Mouse (Mus musculus) mesoderm, embryonic 11.5 days (tissue): ENCODE measurements around the gene Gcc2.
A peak's percentile ranks its signal among the peaks of the same experiment; 100 is the strongest.
"Not testable (repeated sequence)": the region's sequence is repeated elsewhere in the genome, so short reads cannot be mapped to it uniquely, and the experiment has no call there.

Experiments
- DNase-seq: peaks from one replicate; pipeline ENCODE4 v3.0.0-alpha.2; 2012; ENCODE audit warnings: low read depth, low spot score

Gene Gcc2

DNA sequence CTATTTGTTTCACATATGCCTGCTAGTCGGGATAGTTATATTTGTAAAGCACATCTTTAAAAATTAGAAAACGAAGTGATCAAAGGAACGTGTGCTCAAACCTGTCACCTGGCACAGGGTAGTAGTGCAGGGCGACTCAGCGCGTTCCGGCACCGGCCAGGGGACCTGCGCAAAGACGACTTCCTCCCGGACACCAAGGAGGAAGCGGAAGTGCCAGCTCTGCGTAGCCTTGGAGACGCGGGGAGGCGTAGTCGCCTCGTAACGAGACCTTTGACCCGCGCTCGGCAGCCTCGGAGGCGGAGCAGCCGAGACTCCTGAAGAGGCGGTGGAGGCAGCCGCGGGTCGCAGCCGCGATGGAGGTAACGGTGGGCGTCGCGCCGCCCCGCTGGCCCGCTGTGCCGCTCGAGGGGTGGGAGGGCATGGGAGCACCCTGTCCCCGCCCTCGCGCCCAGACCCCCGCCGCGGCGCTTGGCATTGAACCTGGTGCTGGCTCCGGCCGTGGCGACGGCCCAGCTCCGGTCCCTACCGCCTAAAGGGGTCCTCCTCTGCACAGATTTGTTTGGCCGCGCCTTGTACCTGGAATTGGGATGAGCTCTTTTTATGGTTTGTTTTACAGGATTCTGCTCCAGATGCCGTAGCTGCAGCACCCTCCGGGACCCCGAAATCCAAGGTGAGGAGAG lies at the start of gene Gcc2:
Gene Gcc2, plus strand, starts transcription at position 285 of the 680 bp plus-strand sequence.
- peak; percentile 96 for DNase-seq

DNA sequence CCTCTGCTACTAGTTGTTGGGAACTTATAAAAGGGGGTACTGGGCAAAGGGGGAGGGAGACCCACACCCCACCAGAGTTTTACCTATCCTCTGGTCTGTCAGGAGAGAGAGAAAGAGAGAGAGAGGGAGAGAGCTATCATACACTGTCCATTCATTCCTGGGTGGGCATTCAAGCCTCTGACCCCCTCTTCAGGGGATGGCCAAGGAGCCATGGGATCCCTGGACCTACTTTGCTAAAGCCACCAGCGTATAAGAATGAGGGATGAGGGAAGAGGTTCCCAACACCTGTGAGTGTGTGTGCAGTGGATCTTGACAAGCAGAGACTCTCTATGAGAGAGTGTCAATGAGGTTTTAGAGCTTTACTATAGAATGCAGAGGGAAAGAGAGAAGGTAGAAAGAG lies 49.3 kb upstream of the Gcc2 start:
- DNase-seq, result no peak

DNA sequence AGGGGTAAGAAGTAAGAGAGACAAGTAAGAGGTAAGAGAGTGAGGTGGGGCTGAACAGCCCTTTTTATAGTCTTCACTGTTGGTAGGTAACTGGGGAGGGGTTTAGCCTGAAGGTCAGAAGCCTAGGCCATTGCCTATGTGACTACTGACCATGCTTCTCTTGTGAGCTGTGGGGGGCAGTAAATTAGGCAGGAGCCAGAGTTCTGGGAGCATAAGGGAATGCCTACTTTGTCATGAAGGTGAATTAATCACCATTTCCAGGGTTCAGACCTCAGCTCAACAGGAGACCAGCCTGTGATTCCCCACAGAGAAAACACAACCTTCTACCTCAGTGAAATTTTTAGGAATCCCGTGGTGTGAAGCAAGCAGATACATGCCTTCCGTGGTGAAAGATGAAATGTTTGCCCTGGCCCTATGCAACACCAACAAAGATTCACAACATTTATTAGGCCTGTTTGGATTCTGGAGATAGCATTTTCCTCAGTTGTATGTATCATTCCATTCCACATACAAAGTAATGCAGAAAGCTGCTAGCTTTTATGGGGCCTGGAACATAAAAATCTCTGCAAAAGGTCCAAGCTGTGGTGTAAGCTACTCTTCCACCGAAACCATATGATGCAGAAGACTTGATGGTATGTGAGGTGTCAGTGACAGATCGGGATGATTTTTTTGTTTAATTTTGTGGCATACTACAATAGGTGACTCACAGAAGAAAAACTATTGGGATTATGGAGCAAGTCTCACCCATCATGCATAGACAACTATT lies 48.5 kb upstream of the Gcc2 start:
- no peak for DNase-seq

DNA sequence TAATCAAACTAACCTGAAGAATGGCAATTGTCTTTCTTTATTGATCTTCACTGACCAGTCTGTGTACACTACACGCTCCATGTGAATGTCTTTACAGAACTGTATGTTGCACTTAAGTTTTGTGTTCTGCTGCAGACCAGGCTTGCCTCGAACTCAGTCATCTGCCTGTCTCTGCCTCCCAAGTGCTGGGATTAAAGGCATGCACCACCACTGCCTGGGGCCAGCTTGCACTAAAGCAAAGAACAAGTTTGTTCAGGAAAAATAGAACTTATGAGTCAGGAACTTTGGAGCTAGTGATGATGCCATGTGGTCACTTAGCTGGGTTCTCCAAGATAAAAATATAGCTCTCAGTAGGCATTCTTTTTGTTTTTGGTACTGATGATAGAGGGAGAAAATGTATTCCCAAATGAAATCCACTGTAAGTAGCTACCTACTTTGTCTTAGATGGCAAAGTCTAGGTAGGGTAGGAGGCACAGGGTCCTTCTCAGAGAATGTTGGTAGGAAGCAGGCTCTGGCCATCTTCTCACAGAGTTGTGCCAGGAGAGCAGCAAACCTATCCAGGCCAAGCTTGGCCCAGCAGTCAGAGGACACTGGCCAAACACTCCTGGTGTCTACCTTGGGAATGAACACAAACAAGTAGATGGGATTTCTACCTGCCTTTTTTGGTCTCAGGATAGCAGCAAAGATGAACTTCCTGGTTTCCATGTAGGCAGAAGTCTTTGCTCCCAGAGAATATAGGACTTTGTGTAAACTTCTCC lies 45.4 kb upstream of the Gcc2 start:
- no peak for DNase-seq

DNA sequence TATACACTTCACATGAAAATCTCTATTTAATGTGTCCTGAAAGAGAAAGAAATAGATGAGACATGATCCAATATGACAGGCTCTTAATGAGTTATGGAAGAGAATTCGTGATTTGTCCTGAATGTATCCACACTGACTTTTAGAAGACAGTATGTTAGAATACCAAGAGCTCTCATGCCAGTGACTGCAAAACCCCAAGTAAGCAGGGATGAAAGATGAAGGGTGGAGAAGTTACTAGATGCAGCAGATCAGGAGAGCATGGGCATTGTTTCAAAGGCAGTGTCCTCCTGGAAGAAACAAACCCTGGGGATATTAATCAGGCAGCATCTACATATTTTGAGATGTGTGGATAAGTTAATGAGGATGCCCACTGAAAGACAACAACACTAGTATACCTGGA lies 44.8 kb upstream of the Gcc2 start:
- no peak for DNase-seq

DNA sequence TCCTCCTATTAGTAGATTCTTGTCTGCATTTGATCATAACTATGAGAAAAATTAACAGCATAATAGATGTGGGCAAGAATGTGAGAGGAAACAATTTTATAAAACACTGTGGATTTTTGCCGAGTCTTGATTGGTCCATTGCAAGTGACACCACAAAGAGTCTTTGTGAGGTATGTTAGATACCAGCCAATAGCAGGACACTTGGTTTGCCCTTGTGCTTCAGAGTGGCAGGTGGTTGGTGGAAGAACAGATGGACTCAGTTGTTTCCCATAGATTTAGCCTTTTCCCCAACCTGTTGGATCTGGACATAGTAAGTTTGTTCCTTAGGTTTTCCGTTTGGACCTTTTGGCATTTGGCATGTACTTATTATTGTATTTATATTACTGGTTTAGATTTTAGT lies 44.1 kb upstream of the Gcc2 start:
- DNase-seq, result no peak

DNA sequence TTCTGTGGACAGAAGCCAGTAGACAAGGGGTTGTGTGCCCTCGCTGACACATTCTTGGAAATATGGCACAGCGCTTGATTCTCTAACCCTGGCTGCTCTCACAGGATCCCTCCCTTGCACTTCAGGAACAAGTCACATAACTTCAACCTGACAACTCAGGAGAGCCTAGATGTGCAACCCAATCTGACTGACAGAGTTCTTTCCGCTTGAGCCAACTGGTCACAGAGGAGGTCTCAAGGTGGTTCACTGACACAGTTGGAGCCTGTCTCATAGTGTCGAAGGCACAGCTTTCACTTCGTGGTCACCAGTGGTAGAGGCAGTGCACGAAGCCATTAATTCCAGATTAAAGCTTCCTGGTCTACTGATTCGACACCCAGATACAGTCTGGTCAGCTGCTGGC lies 43.1 kb upstream of the Gcc2 start:
- DNase-seq, result no peak

DNA sequence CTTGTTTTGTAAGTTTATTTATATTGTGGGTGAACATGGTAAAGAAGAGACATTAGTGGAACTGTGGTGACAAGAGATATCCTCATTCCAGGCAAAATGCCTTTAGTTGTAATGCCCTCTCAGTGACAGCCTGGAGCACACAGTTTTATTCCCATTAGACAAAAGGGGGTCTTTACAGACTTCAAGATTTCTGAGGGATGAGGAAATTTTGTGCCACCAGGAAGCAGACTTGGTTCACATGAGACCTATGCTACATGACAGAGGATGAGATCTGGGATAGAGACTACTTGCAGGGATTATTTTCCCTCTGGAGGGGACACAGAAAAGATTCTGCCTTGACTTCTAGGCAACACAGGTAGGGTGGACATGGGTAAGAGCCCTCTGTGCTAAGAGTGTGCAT lies 40.8 kb upstream of the Gcc2 start:
- no peak for DNase-seq

DNA sequence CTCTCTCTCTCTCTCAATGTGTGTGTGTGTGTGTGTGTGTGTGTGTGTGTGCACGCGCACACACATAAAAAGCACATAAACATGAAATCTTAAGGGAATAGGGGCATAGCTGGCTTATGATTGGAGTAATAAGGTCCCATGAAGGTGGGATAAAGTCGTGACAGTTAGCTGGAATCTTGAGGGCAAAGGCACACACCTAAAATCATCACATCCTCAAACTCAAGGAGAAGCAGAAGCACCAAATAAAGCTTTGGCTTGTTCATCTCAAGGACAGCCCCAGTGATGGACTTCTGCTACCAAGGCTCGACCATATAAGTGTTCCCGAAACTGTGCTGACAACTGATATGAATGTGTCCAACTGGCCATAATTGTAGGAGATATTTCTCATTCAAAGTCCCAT lies 40.4 kb upstream of the Gcc2 start:
- DNase-seq, result no peak

DNA sequence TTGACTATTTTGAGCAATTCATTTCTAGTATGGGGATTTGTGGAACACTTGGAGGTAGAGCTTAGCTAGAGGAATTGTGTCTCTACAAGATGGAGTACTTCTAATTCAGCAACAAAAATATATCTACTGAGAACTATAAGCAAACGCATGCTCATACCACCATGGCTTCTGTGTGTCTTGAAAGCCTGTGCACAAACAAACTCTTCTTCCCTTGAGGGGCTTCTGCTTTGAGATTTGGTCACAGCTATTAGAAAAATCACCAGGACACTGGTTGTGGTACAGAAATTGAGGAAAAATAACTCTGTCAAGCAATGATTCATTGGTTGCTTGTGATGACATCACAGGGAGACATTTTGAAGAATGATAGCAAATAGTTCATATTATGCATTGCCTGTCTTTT lies 39.9 kb upstream of the Gcc2 start:
- DNase-seq, result no peak

DNA sequence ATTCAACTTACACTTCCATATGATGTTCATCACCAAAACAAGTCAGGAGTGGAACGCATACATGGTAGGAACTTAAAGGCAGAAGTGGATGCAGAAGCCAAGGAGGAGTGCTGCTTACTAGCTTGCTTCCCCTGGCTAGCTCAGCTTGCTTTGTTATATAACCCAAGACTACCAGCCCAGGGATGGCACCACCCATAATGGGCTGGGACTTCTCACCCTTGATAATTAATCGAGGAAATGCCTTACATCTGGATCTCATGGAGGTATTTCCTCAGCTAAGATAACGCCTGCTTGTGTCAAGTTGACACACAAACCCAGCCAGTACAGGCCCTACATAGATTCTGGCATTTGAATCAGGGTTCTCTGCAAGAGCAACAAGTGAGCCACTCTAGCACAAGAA lies 37.9 kb upstream of the Gcc2 start:
- DNase-seq, result no peak

DNA sequence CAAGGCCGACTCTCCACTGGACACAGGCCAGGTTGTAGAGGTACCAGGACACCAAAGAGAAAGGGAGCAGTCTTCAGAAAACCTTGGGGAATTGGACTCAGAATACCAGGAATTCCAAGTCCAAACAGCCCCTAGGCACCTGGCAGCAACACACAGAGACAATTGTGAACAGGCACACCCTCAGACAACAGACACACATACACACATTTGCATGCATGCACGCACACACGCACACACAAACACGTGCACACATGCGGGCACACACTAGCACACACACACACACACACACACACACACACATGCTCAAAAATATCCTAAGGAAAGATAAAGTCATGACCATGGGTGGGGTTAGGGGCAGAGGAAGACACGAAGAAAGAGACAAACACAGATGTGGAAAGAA lies 34.6 kb upstream of the Gcc2 start:
- no peak for DNase-seq

DNA sequence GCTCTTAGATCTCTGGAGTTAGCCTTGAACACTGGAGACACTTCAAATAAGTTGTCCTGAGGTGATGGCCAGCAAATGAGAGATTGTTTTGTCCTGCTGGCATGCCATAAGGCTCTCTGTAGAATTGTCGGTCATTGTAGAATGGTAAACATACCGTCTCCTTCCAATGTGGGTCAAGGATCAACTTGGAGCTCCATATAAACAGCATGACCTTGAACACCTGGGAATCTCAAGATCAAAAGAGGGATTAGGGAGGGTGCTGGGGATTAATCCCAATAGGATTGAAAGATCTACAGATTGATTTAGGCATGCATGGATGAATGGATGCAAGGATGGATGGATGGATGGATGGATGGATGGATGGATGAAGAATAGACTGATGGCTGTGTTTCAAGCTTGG lies 33.7 kb upstream of the Gcc2 start:
- not testable (repeated sequence) for DNase-seq

DNA sequence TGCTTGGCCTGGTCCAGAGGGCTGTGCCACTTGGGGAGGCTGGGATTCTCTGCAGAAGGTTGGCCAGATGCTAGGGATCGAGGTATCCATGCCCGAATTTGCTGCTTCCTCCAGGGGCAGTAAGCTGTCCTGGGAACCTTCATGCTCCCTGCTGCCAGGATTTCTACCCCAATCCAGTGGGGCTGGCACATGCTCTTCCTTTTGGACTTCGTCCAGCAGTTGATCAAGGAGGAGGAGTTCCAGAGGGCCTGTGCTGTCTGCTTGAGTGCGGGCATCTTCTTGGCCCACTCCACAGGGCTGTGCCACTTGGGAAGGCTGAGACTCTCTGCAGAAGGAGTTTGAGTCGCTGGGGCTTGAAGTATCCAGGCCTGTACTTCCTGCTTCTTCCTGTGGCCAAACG lies 32.1 kb upstream of the Gcc2 start:
- not testable (repeated sequence) for DNase-seq

DNA sequence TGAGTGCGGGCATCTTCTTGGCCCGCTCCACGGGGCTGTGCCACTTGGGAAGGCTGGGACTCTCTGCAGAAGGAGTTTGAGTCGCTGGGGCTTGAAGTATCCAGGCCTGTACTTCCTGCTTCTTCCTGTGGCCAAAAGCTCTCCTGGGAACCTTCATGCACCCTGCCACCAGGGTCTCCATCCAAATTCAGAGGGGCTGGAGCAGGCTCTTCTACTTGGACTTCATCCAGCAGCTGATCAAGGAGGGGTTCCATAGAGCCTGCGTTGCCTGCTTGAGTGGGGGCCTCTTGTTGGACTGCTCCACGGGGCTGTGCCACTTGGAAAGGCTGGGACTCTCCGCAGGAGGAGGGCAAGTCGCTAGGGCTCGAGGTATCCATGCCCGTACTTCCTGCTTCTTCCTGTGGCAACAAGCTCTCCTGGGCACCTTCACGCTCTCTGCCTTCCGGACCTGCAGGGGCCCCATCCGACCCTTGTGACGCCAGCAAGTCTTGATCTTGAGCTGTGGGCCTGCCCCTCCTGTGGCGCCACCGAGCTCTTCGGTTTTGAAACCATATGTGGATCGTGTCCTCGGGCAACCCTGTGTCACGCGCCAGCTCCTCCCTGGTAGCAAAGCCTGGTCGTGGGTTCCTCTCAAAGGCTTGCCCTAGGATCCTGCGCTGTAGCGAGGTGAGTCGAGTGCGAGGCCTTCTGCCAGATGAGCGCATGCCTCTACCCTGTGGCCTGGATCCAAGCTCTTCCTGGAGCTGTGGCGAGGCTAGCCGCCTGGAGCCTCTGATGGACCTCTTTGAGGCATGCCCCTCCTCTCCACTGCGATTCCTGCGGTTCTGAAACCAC lies 31.1 kb upstream of the Gcc2 start:
- peak; percentile 16 for DNase-seq

DNA sequence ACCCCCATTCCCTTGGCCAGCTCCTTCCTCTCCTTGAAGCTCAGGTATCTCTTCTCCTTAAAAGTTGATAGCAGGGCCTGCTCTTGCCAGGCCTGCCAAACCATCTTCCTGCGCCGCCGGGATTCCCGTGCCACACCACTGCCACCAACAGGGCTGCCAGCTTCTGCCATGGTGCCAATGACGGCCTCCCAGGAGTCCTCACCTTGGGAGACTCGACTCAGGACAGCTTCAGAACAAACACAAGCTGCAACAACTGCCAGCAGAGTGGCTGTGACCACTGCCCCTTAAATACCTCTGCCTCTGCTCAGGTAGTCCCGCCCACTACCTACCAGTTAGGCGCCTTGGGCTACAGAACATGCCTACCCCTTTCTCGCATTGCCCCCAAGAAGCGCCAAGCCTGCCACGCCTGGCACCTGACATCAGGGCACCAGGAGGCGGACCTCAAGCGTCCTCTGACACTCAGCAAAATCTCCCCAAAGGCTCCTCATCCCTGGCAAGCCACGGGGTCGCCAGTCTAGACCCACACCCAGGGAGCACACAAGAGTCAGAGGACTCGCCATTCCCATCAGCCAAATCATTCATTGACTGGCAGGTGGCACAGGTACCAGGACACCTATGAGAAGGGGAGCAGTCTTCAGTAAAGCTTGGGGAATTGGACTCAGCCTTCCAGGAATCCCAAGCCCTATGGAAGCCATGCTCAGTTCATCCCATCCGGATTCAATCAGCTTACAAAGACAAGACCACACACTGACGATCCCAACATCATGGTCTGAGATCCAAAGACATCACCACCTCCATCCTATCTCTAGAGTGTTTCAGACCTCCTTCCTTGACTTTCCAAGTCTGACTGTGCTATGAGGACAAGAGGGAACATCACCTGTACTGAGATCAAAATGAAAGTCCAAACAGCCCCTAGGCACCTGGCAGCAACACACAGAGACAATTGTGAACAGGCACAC lies 30.2 kb upstream of the Gcc2 start, which contains the start of gene AW822073:
Gene AW822073, minus strand, starts transcription at position 104 of the 959 bp plus-strand sequence.
- not testable (repeated sequence) for DNase-seq

DNA sequence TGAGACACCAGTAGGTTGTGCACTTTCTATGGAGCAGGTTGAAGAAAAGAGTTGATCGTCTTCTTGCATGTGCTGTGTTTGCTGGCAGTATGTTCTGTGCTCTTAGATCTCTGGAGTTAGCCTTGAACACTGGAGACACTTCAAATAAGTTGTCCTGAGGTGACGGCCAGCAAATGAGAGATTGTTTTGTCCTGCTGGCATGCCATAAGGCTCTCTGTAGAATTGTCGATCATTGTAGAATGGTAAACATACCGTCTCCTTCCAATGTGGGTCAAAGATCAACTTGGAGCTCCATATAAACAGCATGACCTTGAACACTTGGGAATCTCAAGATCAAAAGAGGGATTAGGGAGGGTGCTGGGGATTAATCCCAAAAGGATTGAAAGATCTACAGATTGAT lies 28.9 kb upstream of the Gcc2 start:
- DNase-seq, result peak; percentile 37

DNA sequence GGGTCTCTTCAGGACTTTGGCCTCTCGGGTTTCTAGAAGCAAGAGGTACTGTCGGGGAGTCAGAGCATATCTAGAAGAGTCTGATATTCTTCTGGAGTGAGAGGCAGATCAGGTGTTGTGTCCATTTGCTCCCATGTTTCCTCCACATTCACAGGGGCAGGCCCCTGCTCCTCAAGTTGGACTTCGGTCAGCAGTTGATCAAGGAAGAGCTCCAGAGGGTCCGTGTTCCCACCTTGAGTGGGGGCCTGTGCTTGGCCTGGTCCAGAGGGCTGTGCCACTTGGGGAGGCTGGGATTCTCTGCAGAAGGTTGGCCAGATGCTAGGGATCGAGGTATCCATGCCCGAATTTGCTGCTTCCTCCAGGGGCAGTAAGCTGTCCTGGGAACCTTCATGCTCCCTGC lies 27.5 kb upstream of the Gcc2 start:
- not testable (repeated sequence) for DNase-seq

DNA sequence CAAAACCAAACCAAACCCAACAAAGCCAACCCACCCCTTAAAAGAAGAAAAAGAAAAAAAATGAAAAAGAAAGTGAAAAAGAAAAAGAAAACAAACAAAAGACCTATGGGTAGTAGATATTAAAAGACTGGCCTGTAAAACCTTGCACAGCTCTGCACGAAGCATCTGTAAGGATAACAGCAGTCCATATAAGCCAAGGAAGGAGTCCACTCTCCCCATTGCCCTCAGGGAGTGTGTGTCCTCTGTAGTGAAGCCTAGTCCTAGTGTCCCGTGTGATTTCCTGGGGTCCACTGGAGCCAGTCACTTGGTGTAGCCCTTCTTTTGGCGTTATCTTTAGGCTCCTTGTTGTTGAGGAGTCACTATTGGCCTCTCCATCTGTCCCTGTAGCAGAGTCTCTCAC lies 25.3 kb upstream of the Gcc2 start:
- DNase-seq, result not testable (repeated sequence)

DNA sequence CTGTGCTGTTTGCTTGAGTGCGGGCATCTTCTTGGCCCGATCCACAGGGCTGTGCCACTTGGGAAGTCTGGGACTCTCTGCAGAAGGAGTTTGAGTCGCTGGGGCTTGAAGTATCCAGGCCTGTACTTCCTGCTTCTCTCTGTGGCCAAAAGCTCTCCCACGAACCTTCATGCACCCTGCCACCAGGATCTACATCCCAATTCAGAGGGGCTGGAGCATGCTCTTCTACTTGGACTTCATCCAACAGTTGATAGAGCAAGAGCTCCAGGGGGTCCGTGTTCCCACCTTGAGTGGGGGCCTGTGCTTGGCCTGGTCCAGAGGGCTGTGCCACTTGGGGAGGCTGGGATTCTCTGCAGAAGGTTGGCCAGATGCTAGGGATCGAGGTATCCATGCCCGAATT lies 24.2 kb upstream of the Gcc2 start:
- DNase-seq, result not testable (repeated sequence)
